10 mouse cellular contexts compared by ENCODE assay signal in genomic region chr12:104904138-104904537, GRCm38 (mm10). TPM values are rescaled to one million over a fixed set of nuclear protein-coding genes. Genes with fewer than 3 reads are reported as not detected.
DNase-seq lines count a peak whose midpoint lies in the region; ATAC-seq and TF ChIP-seq lines count a peak whose summit lies in the region.
"Had no signal": no experiment of that assay in that cellular context is flagged by ENCODE, and none has a peak within 500 bp of the region (broad histone marks: within the 10 kb centered on the region; RNA-seq: fewer than 3 reads in every experiment).

No protein-coding gene starts in this region.

- 0 out of 2 replicates have a peak overlapping the region, but pooled peaks have one; percentile 12 for H3K9ac ChIP-seq in embryonic facial prominence, embryonic 13.5 days
- no peak overlapping the region for H3K9ac ChIP-seq in limb, embryonic 14.5 days (ENCODE audit: low read depth, low read length, severe bottlenecking)

- DNase-seq in kidney, adult 2 months, result peak; percentile 47
- DNase-seq in kidney, adult 18-20 months, result no peak
- peak; percentile 58 for DNase-seq in 416B (ENCODE audit: low read depth)
- DNase-seq in limb, embryonic 14.5 days (ENCODE audit: low spot score), result peak; percentile 27
- DNase-seq in cerebellum, postnatal 14 days, result no peak
- DNase-seq in frontal cortex, postnatal 14 days (ENCODE audit: low spot score in 2 of 2), result no peak
- DNase-seq in heart, adult 8-10 months (ENCODE audit: low spot score), result no peak
- DNase-seq: heart, adult 18-20 months had no signal

- no peaks in the 10 kb centered on the region for H3K9me3 ChIP-seq in embryonic facial prominence, embryonic 13.5 days
- peaks cover 3% of the 10 kb centered on the region; the same call in 1 of the 2 replicates for H3K9me3 ChIP-seq in limb, embryonic 14.5 days (ENCODE audit: control insufficient read depth, low read length)

- no peak for TF ChIP-seq CTCF in kidney, adult 2 months (conservative IDR thresholded peaks at IDR 0.05; ENCODE audit: insufficient read depth, insufficient read length, low read depth, low read length)

- H3K27me3 ChIP-seq in kidney, adult 2 months (replicated peaks; ENCODE audit: control insufficient read depth, insufficient read depth, low read length), result no peaks in the 10 kb centered on the region
- H3K27me3 ChIP-seq in embryonic facial prominence, embryonic 13.5 days, result peaks cover 4% of the 10 kb centered on the region; the same call in 1 of the 2 replicates
- no peaks in the 10 kb centered on the region for H3K27me3 ChIP-seq in limb, embryonic 14.5 days (ENCODE audit: control insufficient read depth, insufficient read depth, low read length)

- peaks cover 14% of the 10 kb centered on the region; the same call in 1 of the 2 replicates for H3K4me1 ChIP-seq in kidney, adult 2 months (ENCODE audit: control insufficient read depth, insufficient read depth, low read length)
- H3K4me1 ChIP-seq in embryonic facial prominence, embryonic 13.5 days, result peaks cover 45% of the 10 kb centered on the region
- H3K4me1 ChIP-seq in limb, embryonic 14.5 days (ENCODE audit: control insufficient read depth, insufficient read depth, low read length), result peaks cover 40% of the 10 kb centered on the region

- H3K36me3 ChIP-seq in kidney, adult 2 months (ENCODE audit: control insufficient read depth, insufficient read depth, low read length), result no peaks in the 10 kb centered on the region
- H3K36me3 ChIP-seq in embryonic facial prominence, embryonic 13.5 days, result no peaks in the 10 kb centered on the region
- no peaks in the 10 kb centered on the region for H3K36me3 ChIP-seq in limb, embryonic 14.5 days (ENCODE audit: control insufficient read depth, insufficient read depth, low read length)

- no peak overlapping the region for H3K4me2 ChIP-seq in embryonic facial prominence, embryonic 13.5 days
- no peak overlapping the region for H3K4me2 ChIP-seq in limb, embryonic 14.5 days (replicated peaks; ENCODE audit: low read depth, low read length, severe bottlenecking)

- H3K27ac ChIP-seq in kidney, adult 2 months (ENCODE audit: insufficient read depth, low read depth, low read length), result 0 out of 2 replicates have a peak overlapping the region, but pooled peaks have one; percentile 20
- no peak overlapping the region for H3K27ac ChIP-seq in embryonic facial prominence, embryonic 13.5 days
- no peak overlapping the region for H3K27ac ChIP-seq in limb, embryonic 14.5 days (replicated peaks; ENCODE audit: low read depth, low read length)

- no peak for TF ChIP-seq POLR2A in kidney, adult 2 months (IDR thresholded peaks at IDR 0.05; ENCODE audit: low read depth, low read length)
- no peak for TF ChIP-seq POLR2A in limb, embryonic 14.5 days (IDR thresholded peaks at IDR 0.05; ENCODE audit: borderline replicate concordance, extremely low read depth, insufficient read depth, insufficient read length)

- H3K4me3 ChIP-seq in kidney, adult 2 months (ENCODE audit: insufficient read depth, low read depth, low read length), result no peak overlapping the region
- no peak overlapping the region for H3K4me3 ChIP-seq in embryonic facial prominence, embryonic 13.5 days
- H3K4me3 ChIP-seq in limb, embryonic 14.5 days (replicated peaks; ENCODE audit: low read length), result no peak overlapping the region

- WGBS in kidney, adult 2 months, result 18% methylated on average over 5 of the region's 5 CpGs
- 6% methylated on average over 5 of the region's 5 CpGs for WGBS in embryonic facial prominence, embryonic 13.5 days
- WGBS in limb, embryonic 14.5 days, result 12% methylated on average over 5 of the region's 5 CpGs

- no peak for ATAC-seq in embryonic facial prominence, embryonic 13.5 days (ENCODE audit: insufficient number of reproducible peaks, insufficient read depth, low FRiP score, low TSS enrichment, low read depth)
- no peak for ATAC-seq in limb, embryonic 14.5 days (ENCODE audit: low FRiP score, low read depth)
- ATAC-seq: hindbrain, embryonic 16.5 days had no signal

RNA-seq across cellular contexts. Expression of gene Clmn, which starts 39.3 kb away (rescaled TPM):
- 20.5 and 21.3 TPM in 2 replicates for polyA plus RNA-seq in kidney, adult 2 months (2012; rRNA removed)
- 4.3 TPM in 2 replicates for polyA plus RNA-seq in embryonic facial prominence, embryonic 13.5 days (2015; fragmentation: Nextera tagmentation; extraction: Ambion mirVana)
- 8.1 and 9.0 TPM in 2 replicates for polyA plus RNA-seq in limb, embryonic 14.5 days (2012; rRNA removed)
- 2.9 and 3.9 TPM in 2 replicates for polyA plus RNA-seq in limb, embryonic 14.5 days (2014; fragmentation: Nextera tagmentation; extraction: Ambion mirVana)
- total RNA-seq in heart, adult 8-10 months (2022), result 1 to 10 TPM; 1.8 to 2.4 (median 2.1) TPM

Comparison
In these comparisons a context has a peak if more than half of its experiments do, and no peak if none do; other contexts are left out.
1. DNase-seq: peak in kidney, adult 2 months (single experiment), 416B (single experiment) and limb, embryonic 14.5 days (single experiment); none in kidney, adult 18-20 months (single experiment), cerebellum, postnatal 14 days (0 of 2), frontal cortex, postnatal 14 days (0 of 2) and heart, adult 8-10 months (single experiment).